Mouse (Mus musculus) urinary bladder, adult 2 months (tissue): ENCODE data around the gene Cdh23. TPM values are rescaled to one million over a fixed set of nuclear protein-coding genes. Genes with fewer than 3 reads are reported as not detected.

Experiments
- DNase-seq: peaks from one replicate; pipeline ENCODE4 v3.0.0; 2022; ENCODE audit warnings: low spot score
- polyA plus RNA-seq: library from polyadenylated mRNA; depleted of rRNA; stranded (reverse); fragments of >200 nt; gene quantifications from 2 replicates; pipeline ENCODE4 v1.2.3, GENCODE M21; 2012

The Cdh23 gene
- polyA plus RNA-seq, 1 experiment: 0.48 TPM

DNA sequence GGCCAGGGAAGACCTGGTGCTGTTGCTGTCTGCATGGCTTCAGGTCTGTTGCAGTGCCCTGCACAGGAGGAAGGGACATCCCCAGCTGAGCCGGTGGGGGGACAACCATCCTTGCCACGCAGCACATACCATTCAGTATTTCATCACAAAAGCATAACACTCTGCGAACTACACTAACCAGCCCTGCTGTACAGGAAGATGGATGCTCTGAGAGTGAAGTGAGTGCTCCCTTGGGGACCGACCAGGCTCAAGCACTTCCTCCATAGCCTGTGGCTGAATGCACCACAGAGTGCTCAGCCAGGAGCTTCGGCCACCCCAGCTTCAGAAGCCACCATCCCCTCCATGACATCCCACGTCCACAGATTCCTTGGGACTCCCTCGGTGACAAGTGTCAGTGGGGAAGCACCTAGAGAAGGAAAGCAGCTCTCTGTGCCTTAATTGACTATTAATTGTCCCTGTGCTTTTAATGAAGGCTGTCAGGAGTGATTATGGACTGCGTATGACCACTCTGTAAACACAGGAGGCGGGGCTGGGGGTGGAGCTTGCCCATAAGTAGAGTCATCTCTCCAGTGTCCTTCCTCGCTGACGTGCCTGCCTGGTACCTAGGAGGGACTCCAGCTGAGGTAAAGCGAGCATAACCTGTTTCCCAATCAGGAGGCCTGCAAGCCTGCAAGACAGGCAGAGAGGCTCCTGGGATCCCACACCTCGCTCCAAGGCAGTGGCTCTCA lies 60.6 kb downstream of the Cdh23 start:
- DNase-seq: no peak

DNA sequence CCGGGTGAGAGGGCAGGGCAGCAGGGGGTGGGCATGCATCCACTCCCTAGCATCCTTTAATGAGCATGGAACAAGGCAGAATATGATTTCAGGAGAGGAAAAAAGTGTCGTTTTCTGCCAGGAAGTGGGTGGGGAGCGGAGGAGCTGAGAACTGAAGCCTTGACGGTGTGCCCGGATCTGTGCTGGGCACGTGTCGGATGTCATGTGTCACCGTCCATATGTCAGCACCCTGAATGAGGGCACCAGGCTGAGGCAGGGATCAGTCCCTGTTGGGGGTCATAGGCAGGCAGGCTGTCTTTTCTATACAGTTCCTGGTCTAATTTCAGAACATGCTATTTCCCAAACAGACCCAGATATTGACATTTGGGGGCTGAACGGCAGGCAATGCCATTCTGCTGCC lies 61.9 kb downstream of the Cdh23 start:
- DNase-seq: no peak

DNA sequence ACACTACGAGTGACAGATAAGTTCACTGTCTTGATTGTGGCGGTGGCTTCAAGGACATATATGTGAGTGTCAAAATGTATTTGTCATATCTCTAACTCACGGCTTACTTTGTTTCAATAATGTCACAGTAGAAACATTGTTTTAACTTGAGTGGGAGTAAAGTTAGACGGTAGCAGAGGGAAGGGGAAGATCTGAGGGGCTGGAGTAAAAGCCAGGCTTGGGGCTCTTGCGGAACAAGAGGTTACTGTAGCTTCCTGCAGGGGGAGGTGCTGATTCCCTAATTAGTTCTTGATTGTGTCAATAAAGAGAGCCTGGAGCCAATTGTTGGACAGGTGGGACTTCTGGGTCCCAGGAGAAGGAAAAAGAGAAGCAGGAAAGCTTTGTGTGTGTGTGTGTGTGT lies 70.2 kb downstream of the Cdh23 start:
- DNase-seq: no peak

DNA sequence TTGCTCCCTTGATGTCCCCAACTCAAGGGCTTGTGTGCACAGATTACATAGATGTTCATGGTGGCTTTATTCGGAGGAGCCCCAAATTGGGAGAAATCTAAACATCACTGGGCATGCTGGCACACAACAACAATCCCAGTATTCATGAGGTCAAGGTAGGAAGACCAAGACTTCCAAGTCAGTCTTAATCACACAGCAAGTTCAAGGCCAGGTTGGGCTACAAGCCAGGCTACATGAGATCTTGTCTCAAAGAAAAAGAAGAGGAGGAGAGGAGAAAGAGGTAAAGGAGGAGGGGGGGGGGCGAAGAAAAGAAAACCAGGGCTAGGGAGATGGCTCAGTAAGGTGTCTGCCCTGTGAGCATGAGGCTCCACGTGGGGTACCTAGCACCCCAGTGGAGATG lies 70.8 kb downstream of the Cdh23 start:
- DNase-seq: no peak

DNA sequence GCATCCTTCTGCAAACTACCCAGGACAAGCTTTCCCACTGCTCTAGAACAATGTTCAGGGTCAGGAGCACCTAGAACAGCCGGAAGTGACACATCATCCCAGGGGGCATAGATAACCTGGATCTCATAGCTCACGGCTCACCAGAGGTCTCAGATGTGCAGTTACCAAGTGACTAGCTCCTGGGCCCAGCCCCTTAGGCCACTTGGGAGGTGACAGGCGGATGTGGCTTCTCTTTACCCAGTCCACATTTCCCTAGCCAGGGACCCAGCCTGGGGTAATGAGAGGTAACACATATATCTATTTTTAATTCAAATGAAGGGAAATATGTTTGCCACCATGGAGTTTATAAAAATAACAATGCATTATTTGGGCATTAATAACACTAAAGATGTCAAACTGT lies 71.3 kb downstream of the Cdh23 start:
- no peak for DNase-seq

DNA sequence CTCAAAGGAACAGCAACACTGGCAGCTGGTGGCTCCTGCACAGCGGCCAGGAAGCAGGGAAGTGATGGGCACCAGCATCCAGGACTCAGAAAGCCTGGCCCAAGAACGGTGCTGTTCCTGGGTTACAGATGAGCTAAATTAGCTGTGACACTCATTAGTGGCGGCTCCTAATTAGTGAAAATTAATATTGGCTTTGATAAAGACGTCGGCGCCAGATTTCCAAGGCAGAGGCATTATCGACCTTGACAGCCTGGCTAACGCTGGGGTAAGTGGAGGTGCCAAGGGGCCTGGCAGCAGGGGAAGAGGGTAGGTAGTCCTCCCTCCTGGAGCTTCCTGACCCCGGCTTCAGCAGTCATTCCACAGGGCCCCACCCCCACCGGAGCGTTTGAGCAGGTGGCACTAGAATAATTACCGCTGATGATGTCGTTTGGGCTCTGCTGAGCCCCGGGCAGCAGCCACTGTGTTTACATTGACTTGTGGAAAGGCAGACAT lies 72.0 kb downstream of the Cdh23 start:
- no peak for DNase-seq

DNA sequence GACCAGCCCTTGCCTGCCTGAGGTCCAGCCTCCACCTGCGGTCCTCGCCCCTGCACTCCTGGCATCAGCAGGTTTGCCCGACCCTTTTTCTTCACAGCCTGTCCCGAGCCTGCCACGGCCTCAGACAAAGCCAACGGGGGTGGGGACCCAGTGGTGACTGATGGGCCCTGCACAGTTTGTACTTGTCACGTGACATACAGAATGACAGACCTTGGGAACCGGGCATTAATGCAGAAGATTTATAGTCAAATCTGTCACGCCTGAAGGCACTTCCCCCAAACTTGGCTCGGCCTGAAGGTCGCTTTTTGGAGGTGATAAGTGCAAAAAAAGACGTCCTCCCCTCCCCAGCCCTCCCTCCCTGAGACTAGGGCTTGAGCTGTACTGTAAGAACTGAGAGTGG lies 73.5 kb downstream of the Cdh23 start:
- no peak for DNase-seq

DNA sequence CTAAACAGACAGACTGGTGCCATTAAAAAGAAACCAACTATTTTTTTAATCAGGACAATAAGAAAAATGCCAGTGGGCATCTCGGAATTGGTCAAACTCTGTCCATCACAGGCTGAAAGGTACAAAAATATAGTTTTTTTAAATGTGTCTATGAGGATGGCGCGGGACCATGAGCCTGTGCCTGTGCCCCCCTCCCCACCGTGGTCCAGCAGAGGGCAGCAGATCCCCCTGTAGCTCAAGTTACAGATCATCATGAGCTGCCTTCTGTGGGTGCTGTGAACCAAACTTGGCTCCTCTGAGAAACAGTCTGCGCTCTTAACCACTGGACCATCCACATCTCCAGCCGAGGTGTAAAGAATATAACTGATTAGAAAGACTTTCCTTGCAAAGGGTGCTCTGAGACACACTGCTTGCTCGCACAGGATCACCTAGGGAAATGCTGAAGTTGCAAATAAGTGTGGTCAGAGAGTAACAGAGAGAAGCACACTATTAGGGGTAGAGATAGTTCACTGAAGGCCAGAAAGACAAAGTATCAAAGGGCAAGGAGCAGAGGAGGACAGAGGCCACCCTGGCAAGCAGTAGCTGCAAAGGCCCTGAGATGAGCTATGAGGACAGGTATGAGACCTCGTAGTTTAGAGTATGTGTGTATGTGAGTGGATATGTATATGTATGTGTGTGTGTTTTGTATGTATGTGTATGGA lies 74.7 kb downstream of the Cdh23 start:
- DNase-seq: no peak

DNA sequence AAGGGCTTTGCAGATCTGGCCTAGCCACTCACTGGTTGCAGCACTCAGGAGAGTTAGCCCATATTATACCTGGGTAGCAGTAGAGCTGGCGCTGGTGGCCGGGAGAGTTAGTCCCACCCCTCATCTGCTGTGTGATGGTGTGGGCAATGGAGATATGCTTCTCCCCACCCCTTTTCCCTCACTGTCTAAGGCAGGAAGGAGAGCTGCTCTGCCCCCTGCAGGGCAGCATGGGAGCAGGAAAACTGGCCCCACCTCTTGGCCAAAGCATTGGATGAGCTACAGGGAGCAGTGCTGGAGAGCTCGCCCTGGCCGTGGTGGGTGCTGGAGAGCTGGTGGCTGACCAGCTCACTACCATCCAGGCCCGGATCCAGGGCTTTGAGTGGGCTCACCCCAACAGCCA lies 80.4 kb downstream of the Cdh23 start:
- no peak for DNase-seq

DNA sequence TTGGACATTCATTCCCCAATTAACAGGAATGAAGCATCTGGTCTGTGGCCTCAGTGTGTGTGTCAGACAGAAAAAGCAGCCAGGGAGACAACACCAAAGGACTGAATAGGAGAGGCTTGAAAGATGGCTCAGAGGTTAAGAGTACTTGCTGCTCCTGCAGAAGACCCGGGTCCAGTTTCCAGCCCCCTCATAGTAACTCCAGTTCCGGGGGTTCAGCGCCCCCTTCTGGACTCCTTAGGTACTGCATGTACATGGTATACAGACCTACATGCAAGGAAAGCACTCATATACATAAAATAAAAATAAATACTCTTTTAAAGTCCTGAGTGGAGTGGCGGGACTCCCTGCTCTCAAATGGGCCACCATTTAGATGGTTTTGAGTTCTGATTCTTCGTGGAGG lies 83.4 kb downstream of the Cdh23 start:
- DNase-seq: no peak

DNA sequence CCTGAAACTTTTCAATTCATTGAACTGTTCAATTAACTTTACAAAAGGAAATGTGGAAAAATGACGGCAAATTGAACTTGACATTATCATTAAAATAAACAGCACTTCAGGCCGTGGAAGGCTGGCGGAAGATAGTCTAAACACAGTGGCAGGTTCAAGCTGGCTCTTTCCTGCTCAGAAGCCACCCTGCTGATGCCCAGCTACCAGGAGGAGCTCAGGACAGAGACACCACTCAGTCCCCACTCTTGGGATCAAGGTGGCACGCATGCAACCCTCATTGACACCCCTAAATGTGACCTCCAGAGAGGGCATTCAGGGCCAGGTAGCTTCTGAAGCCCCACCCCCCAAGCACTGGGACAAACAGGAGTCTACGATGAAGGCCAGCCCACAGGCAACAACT lies 89.1 kb downstream of the Cdh23 start:
- DNase-seq: no peak

DNA sequence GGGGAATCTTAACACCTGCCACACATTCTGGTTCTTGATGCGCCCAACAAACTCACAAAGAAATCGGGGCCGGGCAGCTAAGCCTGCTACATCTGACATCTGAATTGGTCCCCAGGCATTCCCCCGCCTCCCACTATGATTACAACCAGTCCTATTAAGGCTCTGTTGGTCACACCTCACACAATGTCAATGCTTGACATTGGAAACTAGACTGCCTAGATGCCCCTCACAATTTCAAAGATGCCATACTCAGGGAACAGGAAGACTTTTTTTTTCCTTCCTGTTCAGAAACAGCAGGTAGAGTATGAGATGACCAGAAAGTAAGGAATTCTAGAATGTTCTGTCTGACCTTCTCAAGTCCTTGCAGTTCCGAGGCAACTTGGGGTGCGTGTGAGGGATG lies 89.6 kb downstream of the Cdh23 start:
- no peak for DNase-seq

DNA sequence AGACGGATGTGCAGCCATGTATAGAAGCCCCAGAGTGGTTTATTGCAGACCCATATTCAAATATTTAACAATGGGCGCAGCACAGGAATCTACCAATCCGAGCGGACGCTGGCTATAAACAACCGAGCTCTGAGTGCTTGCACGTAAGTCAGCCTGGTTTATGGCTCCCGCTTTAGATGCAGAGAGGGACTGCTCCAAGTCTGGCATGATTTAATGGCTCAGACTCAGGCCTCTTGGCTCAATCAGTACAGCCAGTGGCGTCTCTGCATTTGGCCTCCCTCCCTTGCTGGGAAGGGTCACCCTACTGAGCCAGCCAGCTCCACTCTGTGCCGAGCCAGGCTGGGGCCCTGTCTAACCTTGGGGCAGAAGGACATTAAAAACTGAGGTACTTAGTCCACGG lies 94.1 kb downstream of the Cdh23 start:
- no peak for DNase-seq

DNA sequence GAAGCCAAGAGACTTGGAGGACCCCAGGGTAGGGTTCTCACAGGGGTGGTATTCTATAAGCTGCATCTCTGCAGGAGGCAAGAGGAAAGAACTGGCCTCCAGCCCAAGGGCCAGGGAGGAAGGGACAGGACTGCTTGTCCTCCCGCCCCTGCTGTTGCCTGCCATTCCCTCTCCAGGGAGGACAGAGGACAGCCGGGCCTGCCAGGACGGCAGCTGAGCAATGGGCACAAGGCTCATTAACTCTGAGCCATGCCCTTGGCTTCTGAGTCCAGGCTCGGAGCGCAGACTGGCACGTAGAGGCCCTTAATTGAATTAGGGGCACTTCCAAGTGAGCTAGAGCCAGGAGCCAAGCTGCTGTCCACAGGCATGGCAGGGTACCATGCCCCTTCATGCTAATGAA lies 101.1 kb downstream of the Cdh23 start:
- DNase-seq: no peak

DNA sequence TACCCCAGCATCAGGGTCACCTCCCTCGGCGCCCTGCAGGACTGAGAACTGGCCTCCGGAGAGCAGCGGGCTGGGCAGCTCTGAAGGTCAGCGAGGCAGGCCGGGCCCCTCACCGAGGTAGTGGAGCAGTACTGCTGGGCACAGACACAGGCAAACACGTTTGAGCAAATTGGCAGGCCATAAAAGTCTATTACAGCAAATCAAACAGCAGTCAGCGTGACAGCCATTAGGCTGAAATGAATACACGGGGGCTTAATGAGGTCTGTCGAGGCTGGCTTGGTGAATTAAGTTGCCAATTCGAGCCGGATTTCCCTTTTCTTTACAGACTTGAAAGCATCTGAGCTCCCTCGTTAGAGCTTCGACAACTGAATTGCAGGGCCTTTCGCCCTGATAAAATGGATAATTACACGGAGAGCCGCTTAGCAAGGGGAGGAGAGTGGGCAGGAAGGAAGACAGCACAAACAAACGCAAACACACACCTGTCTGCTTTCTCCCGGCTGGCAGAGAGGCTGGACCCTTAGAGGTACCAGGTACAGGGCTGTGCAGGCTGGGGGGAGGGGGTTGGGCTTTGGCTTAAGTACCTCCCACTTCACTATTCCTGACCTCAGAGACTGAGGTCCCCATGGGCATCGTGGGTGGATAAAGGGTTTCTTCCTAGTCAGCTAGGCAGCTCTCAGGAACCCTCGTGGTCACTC lies 103.3 kb downstream of the Cdh23 start:
- DNase-seq: no peak

DNA sequence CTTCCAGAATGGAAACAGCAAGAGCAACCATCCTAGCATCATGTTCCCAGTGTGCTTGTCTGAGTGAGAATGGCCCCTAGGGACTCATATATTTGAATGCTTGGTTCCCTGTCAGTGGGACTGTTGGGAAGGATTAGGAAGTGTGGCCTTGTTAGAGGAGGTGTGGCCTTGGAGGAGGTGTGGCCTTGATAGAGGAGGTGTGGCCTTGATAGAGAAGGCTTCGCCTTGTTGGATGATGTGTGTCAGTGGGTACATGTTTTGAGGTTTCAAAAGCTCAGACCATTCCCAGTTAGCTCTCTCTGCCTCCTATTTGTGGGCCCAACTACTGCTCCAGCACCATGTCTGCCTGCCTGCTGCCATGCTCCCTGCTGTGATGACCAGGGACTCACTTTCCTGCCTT lies 105.0 kb downstream of the Cdh23 start:
- DNase-seq: no peak

DNA sequence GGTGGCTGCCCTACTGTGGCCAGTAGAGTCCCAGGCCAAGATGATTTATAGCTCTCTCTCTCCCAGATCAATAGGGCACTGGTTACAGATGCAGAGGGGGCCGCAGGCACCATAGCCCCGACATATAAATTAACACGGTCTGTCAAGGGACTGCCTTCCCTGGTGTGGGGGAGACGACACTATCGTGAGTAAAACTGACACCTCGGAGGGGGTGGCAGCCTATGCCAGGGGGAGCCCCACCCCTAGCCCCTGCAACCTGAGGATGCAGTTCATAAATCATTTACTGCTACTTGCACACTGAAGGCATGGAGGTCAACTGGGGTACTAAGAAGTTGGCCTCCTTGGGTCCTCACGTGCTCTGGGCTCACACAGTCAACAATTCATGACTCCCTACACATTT lies 106.0 kb downstream of the Cdh23 start:
- no peak for DNase-seq

DNA sequence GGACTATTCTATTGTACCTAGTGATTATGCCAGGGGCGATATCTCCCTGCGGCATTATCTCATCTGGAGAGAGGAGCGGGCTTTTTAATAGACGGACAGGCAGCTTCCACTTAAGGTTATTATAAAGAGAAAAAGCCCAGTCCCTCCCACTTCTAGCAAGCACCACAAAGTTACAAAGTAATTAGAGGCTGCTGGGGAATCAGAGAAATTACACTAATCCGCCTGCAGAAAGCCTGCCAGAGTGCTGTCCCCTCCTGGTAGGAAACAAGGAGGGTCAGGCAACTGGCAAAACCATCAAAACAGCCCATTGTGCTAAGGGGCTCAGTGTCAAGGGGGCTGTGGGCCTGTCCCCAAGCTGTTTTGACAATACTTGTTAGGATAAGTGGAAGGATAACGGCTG lies 110.6 kb downstream of the Cdh23 start:
- no peak for DNase-seq

DNA sequence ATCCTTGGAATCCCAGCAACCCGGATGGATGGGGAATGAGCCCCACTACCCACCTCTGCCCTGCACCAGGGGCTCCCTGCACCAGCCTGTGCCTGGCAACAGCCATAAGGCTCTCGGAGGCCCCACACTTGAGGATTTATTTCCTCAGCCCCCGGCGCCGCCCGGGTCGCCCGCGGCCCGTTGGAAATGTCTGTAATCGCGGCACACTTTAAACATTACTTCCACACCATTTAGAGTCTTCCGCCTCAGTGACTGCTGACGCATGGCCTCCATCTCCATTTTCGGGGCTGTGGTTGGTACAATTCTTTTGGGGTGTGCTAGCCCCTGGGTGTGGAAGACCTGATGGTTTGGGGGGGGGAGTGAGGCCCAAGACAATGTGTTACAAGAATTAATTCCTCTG lies 113.3 kb downstream of the Cdh23 start:
- no peak for DNase-seq

DNA sequence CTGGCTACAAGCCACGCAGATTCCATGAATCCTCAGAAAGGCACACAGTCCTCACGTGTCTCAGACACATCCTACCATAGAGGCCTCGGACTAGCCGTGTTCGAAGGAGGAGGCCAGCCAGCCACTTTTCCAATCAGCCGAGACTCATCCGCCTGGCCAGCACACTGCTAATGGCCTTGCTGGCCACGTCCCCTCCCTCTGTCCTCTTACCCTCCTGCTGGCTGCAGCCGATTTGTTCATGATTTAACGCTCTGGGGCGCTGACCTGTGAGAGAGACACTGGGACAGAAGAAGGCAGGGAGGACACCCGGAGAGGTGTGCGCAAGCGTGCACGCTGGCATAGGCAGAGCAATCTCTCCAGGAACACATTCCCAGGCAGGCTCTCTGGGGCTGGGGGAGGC lies 115.6 kb downstream of the Cdh23 start:
- no peak for DNase-seq

DNA sequence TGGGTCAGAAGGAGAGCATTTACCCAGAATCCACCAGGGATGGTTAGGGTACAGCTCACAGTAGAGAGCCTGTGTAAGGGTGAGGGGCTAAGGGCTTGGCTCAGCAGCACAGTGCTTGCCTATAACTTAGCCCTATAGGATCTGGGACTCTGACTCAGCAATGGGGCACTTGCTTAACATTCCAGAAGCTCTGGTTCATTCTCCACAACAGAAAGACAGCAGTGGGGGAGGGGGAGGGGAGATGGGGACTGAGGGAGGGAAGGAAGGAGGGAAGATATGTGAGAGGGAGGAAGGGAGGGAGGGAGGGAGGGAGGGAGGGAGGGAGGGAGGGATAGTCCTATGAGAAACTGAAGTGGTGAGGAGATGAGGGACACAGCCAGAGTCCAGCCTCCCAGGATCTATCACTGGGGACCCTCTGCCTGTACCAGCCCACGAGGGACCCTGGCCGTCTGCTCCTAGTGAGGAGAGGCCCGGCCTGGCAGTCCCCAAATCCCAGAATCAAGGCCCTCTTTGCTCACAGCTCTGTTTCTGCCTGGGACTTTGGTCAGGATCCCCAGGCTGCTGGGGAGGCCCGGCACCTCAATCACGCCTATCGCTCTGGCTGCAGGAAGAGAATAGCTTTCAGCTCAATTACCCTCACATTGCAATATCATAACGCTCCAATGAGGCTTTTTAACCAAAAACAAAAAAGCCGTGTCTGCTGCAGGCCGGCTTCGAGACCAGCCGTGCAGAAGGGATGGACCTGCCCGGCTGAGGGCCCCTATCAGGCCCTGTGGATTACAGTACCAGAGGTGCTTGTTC lies 117.4 kb downstream of the Cdh23 start:
- no peak for DNase-seq
